Mouse (Mus musculus) bone marrow macrophage, adult 2 months (primary cell): Measurements from ENCODE around the gene Copg2. TPM values are rescaled to one million over a fixed set of nuclear protein-coding genes. Genes with fewer than 3 reads are reported as not detected.

Source experiments
- H3K27ac ChIP-seq: 2 replicates; pipeline ENCODE4 v1.5.1; 2012; ENCODE audit warnings: low read depth, low read length; ENCODE audit not compliant: insufficient read depth
- H3K4me1 ChIP-seq: 2 replicates; pipeline ENCODE4 v1.6.1; 2012; ENCODE audit warnings: low read length; ENCODE audit not compliant: control insufficient read depth, insufficient read depth
- H3K4me3 ChIP-seq: 2 replicates; pipeline ENCODE4 v1.5.1; 2012; ENCODE audit warnings: mild to moderate bottlenecking, low read length, moderate library complexity; ENCODE audit not compliant: insufficient read depth
- CTCF ChIP-seq: IDR thresholded peaks from 2 replicates; pipeline ENCODE4 v1.5.1; 2012; ENCODE audit warnings: low read depth, mild to moderate bottlenecking, low read length, moderate library complexity
- POLR2A ChIP-seq: IDR thresholded peaks from 2 replicates; pipeline ENCODE4 v1.6.1; 2012; ENCODE audit warnings: mild to moderate bottlenecking, low read depth, low read length, borderline replicate concordance
- polyA plus RNA-seq: library from polyadenylated mRNA; stranded (reverse); fragments of >200 nt; gene quantifications from 2 replicates; pipeline ENCODE4 v1.2.4, GENCODE M21; 2012; ENCODE audit not compliant: missing spikeins, insufficient read depth, insufficient read length

Copg2 gene
- polyA plus RNA-seq, 1 experiment, result 28.0 TPM

DNA sequence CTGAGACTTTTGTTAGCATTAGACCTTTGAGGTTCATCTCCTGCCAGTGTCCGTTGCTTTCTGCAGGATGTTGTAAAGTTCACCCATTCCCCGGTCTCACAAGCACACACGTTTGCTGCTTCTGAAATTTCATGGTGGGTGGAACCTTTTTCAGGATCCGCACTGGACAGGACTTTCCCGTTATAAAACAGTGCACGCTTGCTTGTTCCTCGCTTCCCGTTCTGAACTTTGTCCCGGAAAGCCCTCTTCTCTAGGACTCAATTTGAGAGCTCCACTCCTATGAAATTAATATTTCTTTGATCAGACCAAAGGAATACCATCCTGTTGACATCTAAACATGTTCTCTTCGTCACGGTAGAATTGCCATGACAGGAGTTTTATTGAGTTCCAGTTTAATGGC, 182.7 kb downstream of the Copg2 start:
- TF ChIP-seq POLR2A, result no peak
- no peak for TF ChIP-seq CTCF

DNA sequence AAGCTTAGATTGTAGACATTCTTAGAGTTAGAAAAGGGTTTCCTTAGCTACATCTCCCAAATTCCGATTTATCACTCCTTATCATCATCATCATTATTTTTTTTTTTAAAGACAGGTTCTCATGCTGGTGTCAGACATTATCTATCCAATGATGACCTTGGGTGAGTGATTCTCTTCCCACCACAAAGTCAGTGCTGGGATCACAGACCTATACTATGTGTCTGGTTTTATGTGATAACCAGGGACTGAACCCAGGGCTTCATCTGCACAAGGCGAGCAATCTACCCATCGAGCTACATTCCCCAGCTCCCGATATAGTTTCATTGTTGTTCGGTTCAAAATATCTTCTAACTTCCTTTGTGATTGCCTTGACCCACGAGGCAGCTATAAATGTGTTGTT, 183.1 kb downstream of the Copg2 start:
- TF ChIP-seq POLR2A (no peak), CTCF (no peak)
- H3K4me3 ChIP-seq, result no peak overlapping the region
- H3K4me1 ChIP-seq, result no peaks in the 10 kb centered on the region
- no peak overlapping the region for H3K27ac ChIP-seq

More for the DNA sequence above, 182.7 kb downstream of the Copg2 start:
- H3K4me1 ChIP-seq, result no peaks in the 10 kb centered on the region
- H3K27ac ChIP-seq, result no peak overlapping the region
- no peak overlapping the region for H3K4me3 ChIP-seq

DNA sequence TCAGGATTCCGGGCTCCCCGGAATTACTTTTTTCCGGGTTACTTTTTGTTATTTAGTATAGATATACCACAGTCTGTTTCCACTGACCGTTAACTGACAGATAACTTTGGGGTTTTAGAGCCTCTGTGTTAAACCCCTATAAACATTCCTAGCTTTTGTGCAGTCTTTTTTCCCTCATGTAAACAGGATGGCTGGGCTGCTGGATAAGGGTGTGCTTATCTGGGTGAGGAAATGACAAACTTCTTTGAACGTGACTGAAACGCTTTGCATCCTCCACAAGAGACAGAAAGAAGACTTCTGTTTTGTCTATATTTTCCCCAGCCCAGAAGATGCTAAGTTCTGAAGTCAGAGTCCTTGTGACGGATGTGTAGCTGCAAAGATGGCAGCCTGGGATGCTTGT, 184.1 kb downstream of the Copg2 start:
- H3K4me1 ChIP-seq, result no peaks in the 10 kb centered on the region
- TF ChIP-seq CTCF (no peak), POLR2A (no peak)
- H3K27ac ChIP-seq, result no peak overlapping the region

DNA sequence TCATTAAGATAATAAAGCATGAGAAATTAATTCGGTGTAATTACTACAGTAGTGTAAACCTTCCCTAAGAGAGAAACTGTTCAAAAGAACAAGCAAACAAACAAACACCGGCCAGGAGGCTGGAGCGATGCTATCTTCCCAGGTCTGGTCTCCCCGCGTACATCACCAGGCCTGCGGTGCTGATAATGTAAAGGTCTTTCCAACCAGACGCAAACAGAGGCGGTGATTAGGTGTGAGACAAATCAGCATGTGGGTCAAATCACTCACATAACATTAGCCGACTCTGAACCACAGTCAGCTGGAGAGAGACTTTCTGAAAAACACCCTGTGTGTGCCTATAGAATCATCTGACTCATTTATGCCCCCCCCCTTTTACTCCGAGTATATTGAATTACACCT, 185.2 kb downstream of the Copg2 start:
- no peak for TF ChIP-seq CTCF
- no peak for TF ChIP-seq POLR2A

More for the DNA sequence above, 184.1 kb downstream of the Copg2 start:
- H3K4me3 ChIP-seq, result no peak overlapping the region

DNA sequence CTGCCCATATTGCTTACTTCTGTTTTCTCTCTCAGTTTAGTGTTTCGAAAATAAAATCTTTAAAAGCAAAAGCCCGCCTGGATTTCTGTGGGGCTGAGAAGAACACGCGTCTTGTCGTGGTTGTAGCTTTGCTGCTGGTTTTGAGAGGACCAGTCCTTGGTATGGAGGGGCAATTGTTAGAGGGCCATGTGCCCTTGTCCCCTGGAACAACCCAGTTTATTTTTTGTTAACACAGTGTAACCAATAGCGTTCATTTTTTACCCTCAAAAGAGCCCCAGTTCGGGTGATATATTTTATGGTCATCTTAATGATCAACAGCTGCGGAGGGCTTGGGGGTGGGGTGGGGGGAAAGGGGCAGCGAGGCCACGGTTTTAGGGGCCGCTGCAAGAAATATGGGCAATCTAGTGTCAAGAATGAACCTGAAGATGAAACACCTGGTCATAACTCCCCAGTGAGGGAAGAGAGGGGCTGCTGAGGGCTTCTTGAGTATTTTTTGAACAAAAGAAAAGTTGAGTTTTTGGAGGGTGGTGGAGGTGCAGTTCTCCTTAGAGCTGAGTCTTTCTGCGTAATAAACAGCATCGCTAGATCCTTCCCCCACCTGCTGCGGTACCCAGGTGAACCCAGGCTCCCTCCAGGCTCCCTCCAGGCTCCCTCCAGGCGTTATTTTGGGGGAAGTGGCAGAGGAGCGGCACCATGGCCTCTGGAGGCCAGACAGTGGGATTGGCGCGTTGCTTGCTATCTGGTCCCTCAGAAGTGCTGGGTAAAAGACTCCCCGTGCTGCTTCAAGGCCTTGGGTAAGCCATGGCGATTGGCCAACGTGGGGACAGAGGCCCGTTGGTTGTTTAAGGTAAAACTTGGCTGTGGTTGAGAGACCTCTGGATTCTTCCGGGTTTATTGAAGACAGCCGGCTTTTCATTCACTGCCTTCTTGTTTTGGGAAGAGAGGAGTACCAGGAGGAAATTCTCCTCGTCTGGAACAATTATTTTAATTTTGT, 185.9 kb downstream of the Copg2 start:
- no peak overlapping the region for H3K4me3 ChIP-seq
- H3K27ac ChIP-seq, result no peak overlapping the region
- TF ChIP-seq POLR2A (no peak), CTCF (no peak)
- no peaks in the 10 kb centered on the region for H3K4me1 ChIP-seq

More for the DNA sequence above, 185.2 kb downstream of the Copg2 start:
- H3K27ac ChIP-seq, result no peak overlapping the region
- H3K4me3 ChIP-seq, result no peak overlapping the region
- no peaks in the 10 kb centered on the region for H3K4me1 ChIP-seq

DNA sequence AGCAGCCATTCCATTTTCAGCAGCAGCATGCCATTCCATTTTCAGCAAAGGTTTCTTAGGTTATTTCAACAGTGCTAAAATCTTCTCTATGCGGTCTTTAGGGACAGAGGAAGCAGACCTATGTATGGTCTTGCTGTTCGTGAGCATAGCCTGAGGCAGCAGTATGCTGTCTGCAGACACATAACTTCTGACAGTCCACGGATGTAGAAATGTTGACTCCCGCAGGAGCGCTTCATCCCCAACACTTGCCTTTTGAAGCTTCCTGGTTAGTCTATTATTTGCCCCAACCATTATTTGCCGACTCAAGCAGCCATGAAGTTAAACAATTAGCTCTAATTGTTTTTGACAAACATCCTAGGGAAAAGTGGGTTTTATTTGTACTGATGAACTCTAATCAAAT, 187.5 kb downstream of the Copg2 start:
- Histone ChIP-seq H3K4me1 (no peaks in the 10 kb centered on the region), H3K27ac (no peak overlapping the region), H3K4me3 (no peak overlapping the region)
- TF ChIP-seq POLR2A (no peak), CTCF (no peak)

DNA sequence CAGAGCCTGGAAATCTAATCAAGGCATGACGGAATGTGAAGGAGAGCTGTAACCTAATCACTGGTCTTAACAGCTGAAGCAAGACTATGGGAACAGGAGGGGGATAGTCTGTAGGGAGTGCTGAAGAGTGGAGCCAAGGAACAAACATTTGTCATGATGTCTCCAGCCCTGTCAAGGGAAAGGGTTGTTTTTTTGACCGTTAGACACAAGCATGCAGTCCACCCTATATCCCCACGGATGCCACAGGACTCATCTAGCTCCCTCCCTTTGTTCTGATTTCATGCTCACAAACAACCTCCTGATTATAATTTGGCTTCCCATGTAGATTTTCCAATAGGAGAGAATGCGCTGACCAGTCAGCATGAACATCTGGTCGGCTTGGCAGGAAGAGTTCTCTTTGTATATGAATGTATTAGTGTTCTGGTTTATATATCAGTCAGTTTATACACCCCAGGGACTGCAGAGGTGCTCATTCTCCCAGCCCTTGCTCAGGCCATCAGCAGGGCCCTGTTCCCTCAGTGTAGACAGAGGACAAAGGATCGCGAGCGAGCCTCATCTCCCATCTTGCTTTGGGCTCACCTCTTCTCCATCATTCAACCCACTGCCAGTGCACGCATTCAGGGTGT, 192.5 kb downstream of the Copg2 start:
- H3K4me1 ChIP-seq, result no peaks in the 10 kb centered on the region
- TF ChIP-seq CTCF (no peak), POLR2A (no peak)
- no peak overlapping the region for H3K27ac ChIP-seq
- H3K4me3 ChIP-seq, result no peak overlapping the region

DNA sequence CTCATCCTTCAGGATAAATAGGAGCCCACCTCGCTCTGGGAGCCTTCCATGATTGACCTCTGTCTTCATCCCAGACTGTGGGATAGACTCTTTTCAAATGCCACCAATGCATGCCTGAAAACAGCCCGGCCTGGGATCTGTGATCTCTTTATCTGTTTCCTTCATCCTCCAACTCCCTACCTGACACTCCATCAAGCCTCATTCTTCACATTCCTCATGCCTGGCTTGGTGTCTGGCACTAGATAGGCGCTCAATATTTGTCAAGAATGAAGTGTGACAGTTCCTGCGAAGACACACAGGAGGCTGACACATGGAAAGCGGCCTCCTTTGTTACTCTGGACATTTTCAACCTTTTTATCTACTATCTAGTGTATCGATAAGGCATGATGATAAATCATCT, 193.1 kb downstream of the Copg2 start:
- TF ChIP-seq POLR2A (no peak), CTCF (no peak)
- H3K27ac ChIP-seq, result no peak overlapping the region
- no peak overlapping the region for H3K4me3 ChIP-seq
- H3K4me1 ChIP-seq, result no peaks in the 10 kb centered on the region

DNA sequence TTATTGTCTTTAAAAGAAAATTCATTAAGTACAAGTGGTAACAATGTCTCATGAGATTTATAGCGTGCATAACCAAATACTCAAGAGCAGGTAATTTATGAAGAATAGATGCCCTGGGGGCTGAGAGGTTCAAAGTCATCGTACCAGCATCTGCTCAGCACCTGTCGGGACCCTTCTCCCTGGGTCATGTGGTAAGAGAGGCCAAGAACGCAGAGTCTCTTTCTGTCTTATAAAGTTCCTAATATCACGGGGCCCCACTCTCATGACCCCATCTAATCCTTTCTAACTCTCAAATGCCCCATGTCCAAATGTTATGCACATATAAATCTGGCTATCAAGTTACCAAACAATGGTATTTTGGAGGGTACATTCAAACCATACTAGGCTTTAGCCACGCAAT, 193.7 kb downstream of the Copg2 start:
- H3K4me1 ChIP-seq, result no peaks in the 10 kb centered on the region
- no peak overlapping the region for H3K27ac ChIP-seq
- no peak overlapping the region for H3K4me3 ChIP-seq
- no peak for TF ChIP-seq POLR2A

DNA sequence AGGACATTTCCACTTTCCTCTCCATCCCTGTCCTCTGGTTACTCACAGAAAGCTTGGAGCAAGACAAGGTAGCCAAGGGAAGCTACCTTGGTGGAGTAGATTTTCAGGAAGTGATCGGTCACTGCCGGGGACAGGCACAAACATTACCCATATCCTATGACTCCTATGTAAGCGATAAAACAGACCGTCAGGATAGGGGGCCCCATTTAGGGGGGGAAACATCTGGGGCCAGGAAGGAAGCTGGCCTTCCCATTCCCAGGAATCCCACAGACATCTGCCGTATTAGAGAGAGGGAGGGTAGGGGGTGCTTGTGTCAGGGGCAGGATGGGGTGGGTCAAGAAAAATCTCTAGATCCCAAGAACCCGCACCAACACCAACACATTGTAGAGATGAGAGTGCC, 196.4 kb downstream of the Copg2 start:
- no peak for TF ChIP-seq POLR2A
- no peak for TF ChIP-seq CTCF
- Histone ChIP-seq H3K4me1 (no peaks in the 10 kb centered on the region), H3K4me3 (no peak overlapping the region), H3K27ac (no peak overlapping the region)
